Mouse (Mus musculus): ENCODE results near the gene Banp. TPM values are rescaled to one million over a fixed set of nuclear protein-coding genes. Genes with fewer than 3 reads are reported as not detected.

The Banp gene
- 39.2 and 39.5 TPM in 2 replicates for polyA plus RNA-seq (2014; fragmentation: Nextera tagmentation; extraction: Ambion mirVana)

DNA sequence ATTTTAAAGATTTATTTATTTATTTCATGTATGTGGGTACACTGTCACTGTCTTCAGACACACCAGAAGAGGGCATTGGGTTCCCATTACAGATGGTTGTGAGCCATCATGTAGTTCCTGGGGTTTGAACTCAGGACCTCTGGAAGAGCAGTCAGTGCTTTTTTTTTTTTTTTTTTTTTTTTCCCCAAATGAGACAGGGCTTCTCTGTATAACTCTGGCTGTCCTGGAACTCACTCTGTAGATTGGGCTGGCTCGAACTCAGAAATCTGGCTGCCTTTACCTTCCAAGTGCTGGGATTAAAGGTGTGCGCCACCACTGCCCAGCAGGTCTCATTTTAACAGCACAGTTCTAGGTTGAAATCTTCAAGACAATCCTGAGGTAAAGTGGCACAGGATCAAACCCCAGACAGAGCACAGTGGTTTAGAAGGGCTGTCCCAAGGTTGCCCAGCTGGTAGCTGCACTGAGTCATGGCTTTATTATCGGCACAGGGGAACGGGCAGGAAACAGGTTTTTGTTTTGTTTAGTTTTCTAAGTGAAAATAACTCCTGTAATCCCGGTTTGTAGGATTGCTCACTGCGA, at the start of gene Banp:
Gene Banp (plus strand): TSS at position 529 of the 579 bp plus-strand sequence.
- H3K9ac ChIP-seq (ENCODE audit: low read depth, low read length), result peak within 1 kb of the TSS; percentile 100
- peaks cover 9% of the 10 kb centered on the region; the same call in 1 of the 2 replicates for H3K36me3 ChIP-seq (ENCODE audit: control insufficient read depth, insufficient read depth, low read length)
- H3K27me3 ChIP-seq (ENCODE audit: control insufficient read depth, insufficient read depth, low read length), result no peaks in the 10 kb centered on the region
- no peak for ATAC-seq (ENCODE audit: low FRiP score, low TSS enrichment)
- peak within 1 kb of the TSS; percentile 81 for H3K27ac ChIP-seq (ENCODE audit: low read depth, low read length)
- H3K9me3 ChIP-seq (ENCODE audit: control insufficient read depth, low read length), result no peaks in the 10 kb centered on the region
- peaks cover 55% of the 10 kb centered on the region for H3K4me1 ChIP-seq (ENCODE audit: control insufficient read depth, insufficient read depth, low read length)
- WGBS, result 64% methylated on average over 6 of the region's 6 CpGs
- peak within 1 kb of the TSS; percentile 88 for H3K4me2 ChIP-seq (replicated peaks; ENCODE audit: low read depth, low read length)
- H3K4me3 ChIP-seq (ENCODE audit: low read length), result peak within 1 kb of the TSS; percentile 95

- Histone ChIP-seq H3K9ac (ENCODE audit: low read depth, low read length) (no peak overlapping the region), H3K36me3 (ENCODE audit: control insufficient read depth, insufficient read depth, low read length) (no peaks in the 10 kb centered on the region), H3K9me3 (ENCODE audit: control insufficient read depth, low read length) (no peaks in the 10 kb centered on the region), H3K4me2 (replicated peaks; ENCODE audit: low read depth, low read length) (no peak overlapping the region), H3K4me3 (ENCODE audit: low read length) (no peak overlapping the region), H3K27ac (ENCODE audit: low read depth, low read length) (peak overlapping the region; percentile 33), H3K4me1 (ENCODE audit: control insufficient read depth, insufficient read depth, low read length) (peaks cover 55% of the 10 kb centered on the region), H3K27me3 (ENCODE audit: control insufficient read depth, insufficient read depth, low read length) (no peaks in the 10 kb centered on the region)
- WGBS, result 23% methylated on average over 8 of the region's 8 CpGs
- no peak; the same call in 1 of the 2 replicates for ATAC-seq (ENCODE audit: low FRiP score, low TSS enrichment)
Measured at GRCm38 (mm10) chr8:121901498-121902236, 47.9 kb upstream of the Banp start.

DNA sequence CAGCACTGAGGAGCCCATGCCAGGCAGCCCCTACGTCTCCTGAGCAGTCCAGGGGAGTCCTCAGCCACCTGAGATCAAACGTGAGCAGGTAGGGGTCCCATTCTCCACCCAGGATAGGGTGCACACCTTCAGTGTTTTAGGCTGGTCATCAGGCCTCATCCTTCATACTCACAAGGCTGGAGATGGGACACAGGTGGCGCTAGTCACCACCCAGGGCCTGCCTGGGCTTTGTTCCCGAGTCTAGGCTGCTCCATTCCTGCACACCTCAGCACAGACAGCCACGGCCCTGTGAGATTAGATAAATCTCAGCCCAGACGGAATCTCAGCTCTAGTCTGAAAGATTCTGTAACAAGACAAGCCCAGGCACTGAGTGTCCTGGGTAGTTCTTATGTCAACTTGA, 45.6 kb upstream of the Banp start:
- H3K4me1 ChIP-seq (ENCODE audit: control insufficient read depth, insufficient read depth, low read length), result peaks cover 38% of the 10 kb centered on the region
- no peaks in the 10 kb centered on the region for H3K36me3 ChIP-seq (ENCODE audit: control insufficient read depth, insufficient read depth, low read length)
- H3K27ac ChIP-seq (ENCODE audit: low read depth, low read length), result no peak overlapping the region
- no peaks in the 10 kb centered on the region for H3K9me3 ChIP-seq (ENCODE audit: control insufficient read depth, low read length)
- 66% methylated on average over 6 of the region's 6 CpGs for WGBS
- H3K4me3 ChIP-seq (ENCODE audit: low read length), result no peak overlapping the region
- no peak overlapping the region for H3K4me2 ChIP-seq (replicated peaks; ENCODE audit: low read depth, low read length)
- no peaks in the 10 kb centered on the region for H3K27me3 ChIP-seq (ENCODE audit: control insufficient read depth, insufficient read depth, low read length)
- no peak overlapping the region for H3K9ac ChIP-seq (ENCODE audit: low read depth, low read length)
- no peak for ATAC-seq (ENCODE audit: low FRiP score, low TSS enrichment)

- Histone ChIP-seq H3K9ac (ENCODE audit: low read depth, low read length) (peak overlapping the region; percentile 28; the same call in 1 of the 2 replicates), H3K27me3 (ENCODE audit: control insufficient read depth, insufficient read depth, low read length) (no peaks in the 10 kb centered on the region), H3K36me3 (ENCODE audit: control insufficient read depth, insufficient read depth, low read length) (no peaks in the 10 kb centered on the region), H3K4me3 (ENCODE audit: low read length) (no peak overlapping the region), H3K27ac (ENCODE audit: low read depth, low read length) (no peak overlapping the region), H3K9me3 (ENCODE audit: control insufficient read depth, low read length) (no peaks in the 10 kb centered on the region), H3K4me2 (replicated peaks; ENCODE audit: low read depth, low read length) (no peak overlapping the region), H3K4me1 (ENCODE audit: control insufficient read depth, insufficient read depth, low read length) (peaks cover 38% of the 10 kb centered on the region)
- WGBS, result 82% methylated on average over 9 of the region's 9 CpGs
- no peak for ATAC-seq (ENCODE audit: low FRiP score, low TSS enrichment)
Measured at GRCm38 (mm10) chr8:121904999-121905398, 44.6 kb upstream of the Banp start.

DNA sequence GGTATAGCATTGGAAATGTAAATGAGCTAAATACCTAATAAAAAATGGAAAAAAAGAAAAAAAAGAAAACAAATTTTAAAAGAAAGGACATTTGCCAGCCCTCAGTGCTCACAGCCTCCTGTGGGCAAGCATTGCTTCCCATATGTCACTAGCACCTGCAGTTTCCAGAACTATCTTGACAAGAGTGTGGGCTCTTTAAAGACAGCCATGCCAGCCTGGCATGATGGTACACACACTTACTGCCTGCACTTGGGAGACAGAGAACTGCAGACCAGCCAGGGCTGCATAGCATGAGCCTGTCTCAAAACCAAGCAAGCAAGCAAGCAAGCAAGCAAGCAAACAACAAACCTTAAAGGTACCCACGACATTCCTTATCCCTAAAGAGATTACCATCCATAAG, 44.1 kb upstream of the Banp start:
- no peaks in the 10 kb centered on the region for H3K36me3 ChIP-seq (ENCODE audit: control insufficient read depth, insufficient read depth, low read length)
- H3K27ac ChIP-seq (ENCODE audit: low read depth, low read length), result no peak overlapping the region
- 0 out of 2 replicates have a peak overlapping the region, but pooled peaks have one; percentile 73 for H3K9ac ChIP-seq (ENCODE audit: low read depth, low read length)
- H3K27me3 ChIP-seq (ENCODE audit: control insufficient read depth, insufficient read depth, low read length), result no peaks in the 10 kb centered on the region
- H3K4me3 ChIP-seq (ENCODE audit: low read length), result peak overlapping the region; percentile 80
- no peak for ATAC-seq (ENCODE audit: low FRiP score, low TSS enrichment)
- peak overlapping the region; percentile 97 for H3K4me2 ChIP-seq (replicated peaks; ENCODE audit: low read depth, low read length)
- WGBS, result 79% methylated on average over 1 of the region's 1 CpGs
- H3K4me1 ChIP-seq (ENCODE audit: control insufficient read depth, insufficient read depth, low read length), result peaks cover 38% of the 10 kb centered on the region
- H3K9me3 ChIP-seq (ENCODE audit: control insufficient read depth, low read length), result no peaks in the 10 kb centered on the region

GRCm38 (mm10) chr8:121905864-121906263, 43.7 kb upstream of the Banp start:
- no peak for ATAC-seq (ENCODE audit: low FRiP score, low TSS enrichment)

GRCm38 (mm10) chr8:121906542-121907512, 42.7 kb upstream of the Banp start:
- Histone ChIP-seq H3K9ac (ENCODE audit: low read depth, low read length) (peak overlapping the region; percentile 73), H3K4me3 (ENCODE audit: low read length) (peak overlapping the region; percentile 80), H3K27me3 (ENCODE audit: control insufficient read depth, insufficient read depth, low read length) (no peaks in the 10 kb centered on the region), H3K4me1 (ENCODE audit: control insufficient read depth, insufficient read depth, low read length) (peaks cover 34% of the 10 kb centered on the region), H3K27ac (ENCODE audit: low read depth, low read length) (no peak overlapping the region), H3K36me3 (ENCODE audit: control insufficient read depth, insufficient read depth, low read length) (no peaks in the 10 kb centered on the region), H3K4me2 (replicated peaks; ENCODE audit: low read depth, low read length) (peak overlapping the region; percentile 97), H3K9me3 (ENCODE audit: control insufficient read depth, low read length) (no peaks in the 10 kb centered on the region)
- WGBS, result under 1% methylated on average over 70 of the region's 72 CpGs
- peak; percentile 59 for ATAC-seq (ENCODE audit: low FRiP score, low TSS enrichment)

More at GRCm38 (mm10) chr8:121905864-121906263, 43.7 kb upstream of the Banp start:
- Histone ChIP-seq H3K27me3 (ENCODE audit: control insufficient read depth, insufficient read depth, low read length) (no peaks in the 10 kb centered on the region), H3K4me1 (ENCODE audit: control insufficient read depth, insufficient read depth, low read length) (peaks cover 38% of the 10 kb centered on the region), H3K27ac (ENCODE audit: low read depth, low read length) (no peak overlapping the region), H3K36me3 (ENCODE audit: control insufficient read depth, insufficient read depth, low read length) (no peaks in the 10 kb centered on the region), H3K4me2 (replicated peaks; ENCODE audit: low read depth, low read length) (peak overlapping the region; percentile 97), H3K4me3 (ENCODE audit: low read length) (peak overlapping the region; percentile 80), H3K9me3 (ENCODE audit: control insufficient read depth, low read length) (no peaks in the 10 kb centered on the region), H3K9ac (ENCODE audit: low read depth, low read length) (peak overlapping the region; percentile 73)
- 17% methylated on average over 5 of the region's 5 CpGs for WGBS

GRCm38 (mm10) chr8:121907587-121908248, 41.8 kb upstream of the Banp start, which contains the start of gene Slc7a5:
Slc7a5 (minus strand) TSS chr8:121907694.
- Histone ChIP-seq H3K4me2 (replicated peaks; ENCODE audit: low read depth, low read length) (peak within 1 kb of the TSS; percentile 97), H3K9ac (ENCODE audit: low read depth, low read length) (peak within 1 kb of the TSS; percentile 73), H3K27me3 (ENCODE audit: control insufficient read depth, insufficient read depth, low read length) (no peaks in the 10 kb centered on the region), H3K4me1 (ENCODE audit: control insufficient read depth, insufficient read depth, low read length) (peaks cover 25% of the 10 kb centered on the region), H3K4me3 (ENCODE audit: low read length) (peak within 1 kb of the TSS; percentile 80), H3K36me3 (ENCODE audit: control insufficient read depth, insufficient read depth, low read length) (no peaks in the 10 kb centered on the region), H3K27ac (ENCODE audit: low read depth, low read length) (no peak within 1 kb of the TSS), H3K9me3 (ENCODE audit: control insufficient read depth, low read length) (no peaks in the 10 kb centered on the region)
- ATAC-seq (ENCODE audit: low FRiP score, low TSS enrichment), result peak; percentile 92
- WGBS, result under 1% methylated on average over 44 of the region's 61 CpGs

Measured in kidney, embryonic 14.5 days (tissue).